Mouse (Mus musculus) urinary bladder, postnatal 36 days (tissue): ENCODE data around the gene Dnajb4.
A peak's percentile ranks its signal among the peaks of the same experiment; 100 is the strongest.
"Not testable (repeated sequence)": the region's sequence is repeated elsewhere in the genome, so short reads cannot be mapped to it uniquely, and the experiment has no call there.

Experiments
- DNase-seq, 2 experiments: peaks; one replicate each; pipeline ENCODE4 v3.0.0; 2022; ENCODE audit warnings: low spot score in 2 of 2, mixed read lengths in 1 of 2

The Dnajb4 gene

DNA sequence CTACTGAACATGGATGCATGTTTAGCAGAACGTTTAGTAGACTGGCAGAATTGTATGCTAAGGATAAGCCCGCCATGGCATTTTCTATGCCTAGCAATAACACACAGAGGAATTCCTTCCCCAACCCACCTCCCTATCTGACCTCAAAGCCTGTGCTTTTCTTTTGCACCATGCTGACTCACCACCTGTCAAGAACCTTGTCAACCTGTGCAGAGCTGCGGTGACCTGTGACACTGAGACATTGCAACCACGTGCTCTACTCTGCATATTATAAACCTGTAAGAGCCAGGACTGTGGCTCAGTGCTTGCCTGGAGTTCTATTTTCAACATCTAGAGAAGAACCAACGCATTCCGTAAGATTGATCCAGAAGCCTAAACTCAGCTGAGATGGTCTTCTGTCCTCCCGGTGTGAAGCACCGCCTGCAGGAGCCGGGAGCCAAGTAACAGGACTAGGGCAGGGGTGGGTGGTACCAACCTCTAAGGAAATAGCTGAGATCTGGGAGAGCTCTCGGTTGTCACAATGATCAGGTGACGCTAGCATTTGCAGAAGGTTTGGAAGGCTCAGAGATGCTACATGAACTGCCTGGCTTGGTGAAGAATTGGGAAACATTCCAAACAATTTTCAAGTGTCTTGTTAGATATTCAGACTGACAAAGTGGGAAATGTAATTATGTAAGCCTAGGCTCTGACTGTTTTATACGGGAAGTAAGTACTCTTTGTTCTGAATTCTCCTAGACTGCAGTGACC, 62.8 kb downstream of the Dnajb4 start:
- DNase-seq = no peak

DNA sequence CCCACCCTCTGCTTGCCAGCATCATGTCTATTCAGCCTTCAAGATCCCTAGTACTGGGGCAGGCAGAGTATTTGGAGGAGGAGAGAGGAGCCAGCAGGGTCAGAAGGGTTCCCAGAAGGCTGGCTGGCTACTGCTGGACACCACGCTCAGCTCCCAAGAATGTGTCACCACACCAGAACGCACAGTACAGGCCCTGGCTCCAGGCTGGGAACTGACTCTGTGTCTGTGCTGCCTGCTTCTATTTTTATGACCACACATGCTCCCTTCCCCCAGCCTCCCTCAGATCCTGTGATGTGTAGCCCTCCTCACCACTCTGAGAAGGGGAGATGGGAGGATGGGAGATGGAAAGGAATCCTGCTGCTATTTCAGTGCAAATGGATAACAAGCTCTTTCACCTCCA, 64.9 kb downstream of the Dnajb4 start:
- peak in 1 of 2 experiments; percentile 26 for DNase-seq

DNA sequence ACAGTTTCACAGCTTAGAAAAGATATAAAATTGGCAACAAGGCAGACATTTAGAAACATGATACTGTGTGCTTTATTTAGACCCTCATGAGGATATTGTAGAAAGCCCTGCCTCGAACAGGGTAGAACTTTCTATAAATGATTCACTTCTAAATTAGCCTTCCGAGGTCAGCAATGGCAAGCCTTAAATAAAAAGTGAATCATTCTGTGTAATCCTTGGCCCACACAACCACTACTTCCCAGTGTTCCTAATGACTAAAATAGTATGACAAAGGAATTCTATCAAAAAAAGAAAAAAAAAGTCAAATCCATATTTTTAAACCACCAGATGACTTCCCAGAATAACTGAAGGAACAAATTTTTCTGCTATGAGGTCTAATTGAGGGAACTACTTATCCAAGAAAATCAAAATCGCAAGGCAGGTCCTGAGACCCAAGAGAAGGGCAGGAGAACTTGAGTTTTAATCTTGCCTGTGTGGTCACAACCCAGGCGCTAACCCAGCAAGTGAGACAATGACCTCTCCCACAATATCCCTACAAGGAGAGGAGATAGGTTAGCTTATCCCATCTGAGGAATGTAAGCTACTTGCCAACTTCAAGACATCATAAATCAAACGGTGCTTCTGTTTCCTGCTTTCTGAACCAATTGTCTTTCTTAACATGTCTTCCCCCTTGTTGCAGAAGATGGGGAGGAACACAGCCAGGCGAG, 67.0 kb downstream of the Dnajb4 start:
- no peak for DNase-seq

DNA sequence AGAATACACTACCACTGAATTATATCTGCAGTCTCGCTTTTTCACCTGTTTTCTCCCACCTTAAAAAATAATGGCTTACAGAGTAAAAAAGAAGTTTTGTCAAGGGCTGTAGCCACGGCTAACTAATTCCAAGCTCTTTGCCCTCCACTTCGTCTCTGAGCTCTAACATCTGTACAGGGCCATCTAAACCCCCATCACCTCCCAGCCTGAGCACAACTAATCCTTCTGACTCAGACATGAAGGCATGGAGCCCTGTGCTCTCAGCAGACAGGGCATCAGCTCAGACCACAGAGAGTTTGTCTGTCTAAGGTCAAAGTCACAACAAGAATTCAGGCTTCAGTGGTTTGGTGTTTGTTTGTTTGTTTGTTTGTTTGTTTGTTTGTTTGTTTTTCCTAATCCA, 68.0 kb downstream of the Dnajb4 start:
- no peak for DNase-seq

DNA sequence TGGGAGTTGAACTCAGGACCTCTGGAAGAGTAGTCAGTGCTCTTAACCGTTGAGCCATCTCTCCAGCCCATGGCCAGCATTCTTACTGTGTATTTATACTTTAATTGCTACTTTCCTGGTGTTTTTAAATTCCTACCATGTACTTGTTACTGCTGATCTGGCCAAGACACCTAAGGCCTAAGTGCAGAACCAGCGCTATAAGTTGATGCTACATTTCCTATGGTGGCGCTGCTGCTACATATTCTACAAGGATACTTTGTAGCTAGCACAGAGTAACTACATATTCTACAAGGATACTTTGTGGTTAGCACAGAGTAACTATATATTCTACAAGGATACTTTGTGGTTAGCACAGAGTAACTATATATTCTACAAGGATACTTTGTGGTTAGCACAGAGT, 70.8 kb downstream of the Dnajb4 start:
- DNase-seq = not testable (repeated sequence)

DNA sequence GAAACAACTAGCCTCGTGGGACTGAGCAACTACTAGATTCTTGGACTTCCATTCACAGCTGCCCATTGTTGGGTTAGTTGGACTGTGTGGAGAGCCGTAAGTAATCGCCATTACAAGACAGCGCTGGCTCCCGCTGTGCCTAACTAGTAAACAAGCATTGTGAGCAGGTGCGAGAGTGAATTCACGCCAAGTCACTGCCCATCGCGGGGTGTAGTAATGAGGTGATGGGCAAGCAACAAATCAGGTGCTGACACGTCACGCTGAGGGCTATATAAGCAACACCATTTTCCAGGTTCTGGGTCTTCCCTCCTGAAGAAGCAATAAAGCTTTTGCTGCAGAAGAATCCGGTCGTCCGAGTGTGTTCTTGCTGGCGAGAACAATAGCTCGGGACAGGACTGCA, 74.0 kb downstream of the Dnajb4 start:
- DNase-seq = not testable (repeated sequence)

DNA sequence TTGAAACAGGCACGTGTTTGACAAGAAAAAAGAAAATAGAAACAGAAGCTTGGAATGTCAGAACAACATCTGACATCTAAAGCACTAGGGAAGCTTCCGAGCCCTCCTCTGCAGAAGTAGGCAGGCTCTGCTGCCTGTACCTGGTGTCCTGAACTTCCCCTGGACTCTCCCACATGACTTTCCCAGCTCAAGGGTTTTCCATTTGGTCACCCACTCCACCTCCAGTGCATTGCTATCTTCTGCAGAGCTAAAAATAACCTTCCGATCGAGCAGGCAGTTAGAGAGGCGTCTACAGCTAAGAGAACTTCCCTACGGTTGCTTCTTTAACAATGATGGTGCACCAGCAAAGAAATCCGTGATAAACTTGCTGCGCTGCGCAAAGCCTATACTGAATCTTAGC, 76.5 kb downstream of the Dnajb4 start:
- no peak for DNase-seq

DNA sequence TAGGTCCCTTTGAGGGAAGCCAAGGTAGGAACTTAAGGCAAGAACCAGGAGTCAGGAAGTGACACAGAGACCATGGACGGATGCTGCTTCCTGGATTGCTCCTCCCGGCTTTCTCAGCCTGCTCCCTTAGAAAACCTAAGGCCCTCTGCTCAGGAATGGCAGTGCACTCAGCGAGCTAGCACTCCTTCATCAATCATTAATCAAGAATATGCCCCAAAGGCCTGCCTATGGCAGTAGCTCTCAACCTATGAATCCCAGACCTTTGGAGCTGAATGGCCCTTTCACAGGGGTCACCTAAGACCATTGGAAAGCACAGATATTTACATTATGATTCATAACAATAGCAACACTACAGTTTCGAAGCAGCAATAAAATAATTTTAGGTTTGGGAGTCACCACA, 79.1 kb downstream of the Dnajb4 start:
- no peak for DNase-seq

DNA sequence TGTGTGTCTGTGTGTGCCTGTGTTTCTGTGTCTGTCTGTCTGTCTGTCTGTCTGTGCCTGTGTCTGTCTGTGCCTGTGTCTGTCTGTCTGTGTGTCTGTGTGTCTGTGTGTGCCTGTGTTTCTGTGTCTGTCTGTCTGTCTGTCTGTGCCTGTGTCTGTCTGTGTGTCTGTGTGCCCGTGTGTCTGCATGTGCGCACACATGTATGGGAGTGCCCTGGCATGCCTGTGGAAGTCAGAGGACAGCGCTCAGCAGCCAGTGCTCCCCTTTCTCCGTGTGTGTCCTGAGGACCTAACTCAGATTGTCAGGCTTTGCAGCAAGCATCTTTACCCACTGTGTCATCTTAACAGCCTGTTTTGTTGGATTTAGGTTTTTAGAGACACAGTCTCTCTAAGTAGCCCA, 80.7 kb downstream of the Dnajb4 start:
- not testable (repeated sequence) for DNase-seq

DNA sequence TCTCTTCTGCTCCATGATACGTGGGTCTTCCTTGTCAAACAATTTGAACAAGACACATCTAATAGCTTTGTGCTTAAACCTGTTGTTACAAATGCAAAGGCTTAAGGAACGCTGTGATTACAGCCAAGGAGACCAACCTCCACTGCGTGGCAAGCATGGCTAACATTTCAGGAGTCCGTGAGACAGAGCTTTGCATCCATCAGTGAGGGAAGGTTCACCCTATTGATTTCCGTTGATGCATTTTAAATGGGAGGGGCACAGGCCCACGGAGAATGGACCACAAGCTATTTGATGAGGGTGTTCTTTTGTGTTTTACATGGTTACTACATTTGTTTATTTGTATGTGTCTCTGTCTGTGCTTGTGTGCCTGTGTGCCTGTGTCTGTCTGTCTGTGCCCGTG, 81.5 kb downstream of the Dnajb4 start:
- no peak for DNase-seq
